ENCODE assay signal across 24 mouse cellular contexts in the genomic region with DNA sequence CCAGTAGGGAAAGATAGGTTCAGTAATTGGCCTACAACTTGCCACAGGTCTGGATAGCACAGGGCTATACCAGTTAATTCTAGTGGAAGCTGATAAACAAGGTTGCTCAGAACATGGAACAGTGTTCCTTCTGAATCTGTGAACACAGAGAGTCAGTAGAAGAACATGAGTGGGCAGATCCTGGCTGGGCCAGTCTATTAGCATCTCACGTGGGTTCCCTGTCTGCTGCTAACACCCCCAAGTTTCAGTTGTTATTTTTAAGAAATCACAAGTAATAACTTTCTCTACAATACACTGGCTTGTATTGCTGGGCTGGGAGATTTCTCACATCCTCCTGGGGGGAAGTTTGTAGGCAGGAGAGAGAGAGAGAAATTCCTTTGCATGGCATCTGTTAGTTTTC.
DNase-seq lines count a peak whose midpoint lies in the region; ATAC-seq and TF ChIP-seq lines count a peak whose summit lies in the region.
"Had no signal": no experiment of that assay in that cellular context is flagged by ENCODE, and none has a peak within 500 bp of the region (broad histone marks: within the 10 kb centered on the region; RNA-seq: fewer than 3 reads in every experiment).

No protein-coding gene starts in this region.

- peak overlapping the region; percentile 70 for H3K27ac ChIP-seq in layer of hippocampus, adult 2 months
- H3K27ac ChIP-seq in heart, embryonic 11.5 days (ENCODE audit: low read depth, low read length), result no peak overlapping the region
- H3K27ac ChIP-seq: embryonic facial prominence, embryonic 13.5 days; heart, embryonic 13.5 days; hindbrain, embryonic 12.5 days; kidney, postnatal 0 days; liver, embryonic 13.5 days; midbrain, embryonic 12.5 days; neural tube, embryonic 15.5 days had no signal

- intact Hi-C loops in left cerebral cortex, postnatal 25 days (cut with DNase I), result loop anchor here (1.0 to 10.0 kb wide), 4 partner anchors 354 to 621 kb away; partner anchors contain the start of gene Pbx1

- TF ChIP-seq CTCF in layer of hippocampus, adult 2 months (conservative IDR thresholded peaks at IDR 0.05), result no peak

- H3K4me1 ChIP-seq in heart, embryonic 11.5 days (ENCODE audit: control insufficient read depth, insufficient read depth, low read length), result no peaks in the 10 kb centered on the region
- H3K4me1 ChIP-seq: heart, embryonic 13.5 days; hindbrain, embryonic 12.5 days; liver, embryonic 13.5 days; midbrain, embryonic 12.5 days; neural tube, embryonic 15.5 days had no signal

- no peak overlapping the region for H3K4me3 ChIP-seq in layer of hippocampus, adult 2 months
- no peak overlapping the region for H3K4me3 ChIP-seq in heart, embryonic 11.5 days (ENCODE audit: low read depth, low read length)
- H3K4me3 ChIP-seq: embryonic facial prominence, embryonic 13.5 days; erythroblast, embryonic 14.5 days; heart, embryonic 13.5 days; hindbrain, embryonic 12.5 days; liver, embryonic 13.5 days; midbrain, embryonic 12.5 days; neural tube, embryonic 15.5 days had no signal

- no peaks in the 10 kb centered on the region for H3K36me3 ChIP-seq in heart, embryonic 11.5 days (ENCODE audit: control insufficient read depth, insufficient read depth, low read length)
- H3K36me3 ChIP-seq: embryonic facial prominence, embryonic 13.5 days; heart, embryonic 13.5 days; hindbrain, embryonic 12.5 days; liver, embryonic 13.5 days; midbrain, embryonic 12.5 days; neural tube, embryonic 15.5 days had no signal

- DNase-seq in layer of hippocampus, adult 2 months (ENCODE audit: low spot score in 2 of 2), result peak; percentile 14 to 43
- no peak for DNase-seq in layer of hippocampus, postnatal 25 days (ENCODE audit: extremely low spot score in 1 of 2, low spot score in 1 of 2)
- DNase-seq in layer of hippocampus, adult 8-10 months (ENCODE audit: low spot score in 2 of 2), result peak; percentile 30 to 53
- peak; percentile 49 to 88 for DNase-seq in left cerebral cortex, postnatal 25 days (ENCODE audit: low spot score in 2 of 2)
- no peak for DNase-seq in thymus, postnatal 0 days (ENCODE audit: low spot score)
- DNase-seq: cerebellum, adult 18-20 months; cerebellum, postnatal 14 days; gastrocnemius, postnatal 25 days; heart, adult 18-20 months; heart, postnatal 14 days; kidney, adult 18-20 months; liver, embryonic 13.5 days; lung, embryonic 14.5 days had no signal

- H3K4me2 ChIP-seq in heart, embryonic 11.5 days, result no peak overlapping the region
- H3K4me2 ChIP-seq: embryonic facial prominence, embryonic 13.5 days; heart, embryonic 13.5 days; hindbrain, embryonic 12.5 days; liver, embryonic 13.5 days; lung, embryonic 14.5 days; midbrain, embryonic 12.5 days; neural tube, embryonic 15.5 days had no signal

- WGBS in heart, embryonic 11.5 days (ENCODE audit: insufficient replicate concordance), result 82% methylated on average over 1 of the region's 1 CpGs

- ATAC-seq in frontal cortex, adult (ENCODE audit: low TSS enrichment), result peak; percentile 96
- ATAC-seq in erythroid progenitor cell, adult 5-6 weeks (replicated peaks; ENCODE audit: low FRiP score, poor library complexity, severe bottlenecking), result no peak
- ATAC-seq in heart, embryonic 11.5 days (replicated peaks; ENCODE audit: insufficient number of reproducible peaks, low FRiP score, low TSS enrichment), result no peak
- ATAC-seq: forebrain, embryonic 14.5 days had no signal

- no peaks in the 10 kb centered on the region for H3K27me3 ChIP-seq in heart, embryonic 11.5 days (ENCODE audit: control insufficient read depth, insufficient read depth, low read length)
- H3K27me3 ChIP-seq: embryonic facial prominence, embryonic 13.5 days; heart, embryonic 13.5 days; hindbrain, embryonic 12.5 days; liver, embryonic 13.5 days; midbrain, embryonic 12.5 days; neural tube, embryonic 15.5 days had no signal

- H3K9me3 ChIP-seq in heart, embryonic 11.5 days (replicated peaks; ENCODE audit: control insufficient read depth, low read length), result no peaks in the 10 kb centered on the region
- H3K9me3 ChIP-seq: embryonic facial prominence, embryonic 13.5 days; heart, embryonic 13.5 days; hindbrain, embryonic 12.5 days; liver, embryonic 13.5 days; midbrain, embryonic 12.5 days; neural tube, embryonic 15.5 days had no signal

- H3K9ac ChIP-seq in heart, embryonic 11.5 days (ENCODE audit: low read depth, low read length), result no peak overlapping the region
- H3K9ac ChIP-seq: embryonic facial prominence, embryonic 13.5 days; heart, embryonic 13.5 days; hindbrain, embryonic 12.5 days; liver, embryonic 13.5 days; lung, embryonic 14.5 days; midbrain, embryonic 12.5 days; neural tube, embryonic 15.5 days had no signal

Comparison
In these comparisons a context has a peak if more than half of its experiments do, and no peak if none do; other contexts are left out.
1. DNase-seq: peak in layer of hippocampus, adult 2 months (2 of 2), layer of hippocampus, adult 8-10 months (2 of 2) and left cerebral cortex, postnatal 25 days (2 of 2); none in layer of hippocampus, postnatal 25 days (0 of 2) and thymus, postnatal 0 days (single experiment).